Mouse (Mus musculus): ENCODE measurements around the gene Apoe.

DNA sequence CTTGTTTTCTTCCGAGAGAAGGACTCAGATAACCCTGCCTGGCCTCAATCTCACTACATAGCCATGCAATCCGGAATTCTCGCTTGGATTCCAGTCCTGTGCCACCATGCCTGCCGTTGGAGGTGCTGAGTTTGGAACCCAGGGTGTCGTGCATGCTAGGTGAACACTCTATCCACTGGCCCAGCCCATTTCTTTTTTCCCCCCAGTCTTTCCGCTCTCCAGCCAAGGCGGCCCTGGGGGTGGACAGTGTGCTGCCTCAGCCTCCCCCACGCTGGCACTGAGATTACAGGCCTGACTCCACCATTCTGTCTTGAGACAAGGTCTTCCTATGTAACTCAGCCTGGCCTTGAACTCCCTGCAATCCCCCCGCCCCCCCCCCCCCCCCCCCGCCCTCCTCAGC is 47.0 kb upstream of the Apoe start:
- no peak for TF ChIP-seq ZNF384 (IDR thresholded peaks at IDR 0.05; ENCODE audit: low read depth, low read length)
- no peak for TF ChIP-seq ZC3H11A (IDR thresholded peaks at IDR 0.05; ENCODE audit: borderline replicate concordance, low read depth, low read length)
- TF ChIP-seq CHD2 (IDR thresholded peaks at IDR 0.05; ENCODE audit: low read depth, low read length) = no peak
- no peak for TF ChIP-seq MAFK (IDR thresholded peaks at IDR 0.05; ENCODE audit: insufficient read depth, low read depth, low read length)
- TF ChIP-seq HCFC1 (IDR thresholded peaks at IDR 0.05; ENCODE audit: borderline replicate concordance, insufficient read depth, low read length) = no peak
